ENCODE assay signal across 9 mouse cellular contexts in the genomic region with DNA sequence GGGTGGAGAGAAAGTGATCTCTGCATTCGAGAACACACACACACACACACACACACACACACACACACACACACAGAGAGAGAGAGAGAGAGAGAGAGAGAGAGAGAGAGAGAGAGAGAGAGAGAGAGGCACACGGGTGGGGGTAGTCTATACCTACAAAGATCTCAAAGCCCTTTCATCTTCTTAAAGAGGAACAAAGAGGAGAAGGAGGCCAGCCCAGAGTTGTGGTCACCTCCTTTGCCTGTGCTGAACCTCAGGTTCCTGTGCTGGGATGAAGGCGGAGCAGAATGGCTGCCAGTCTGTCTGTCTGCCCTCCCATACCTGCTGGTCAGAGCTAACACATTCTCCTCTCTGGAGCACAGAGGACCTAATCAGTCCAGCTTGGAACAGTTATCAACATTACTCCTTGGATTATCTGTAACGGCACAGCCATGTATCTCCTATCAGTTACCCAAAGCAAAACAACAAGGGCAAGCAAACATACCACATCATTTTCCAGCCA. TPM values are rescaled to one million over a fixed set of nuclear protein-coding genes. Genes with fewer than 3 reads are reported as not detected.
A peak's percentile ranks its signal among the peaks of the same experiment; 100 is the strongest.
DNase-seq lines count a peak whose midpoint lies in the region; ATAC-seq and TF ChIP-seq lines count a peak whose summit lies in the region.
"Had no signal": no experiment of that assay in that cellular context is flagged by ENCODE, and none has a peak within 500 bp of the region (broad histone marks: within the 10 kb centered on the region; RNA-seq: fewer than 3 reads in every experiment).

No protein-coding gene starts in this region.

- no peak for TF ChIP-seq CTCF in midbrain, postnatal 0 days (IDR thresholded peaks at IDR 0.05)
- TF ChIP-seq CTCF in left cerebral cortex, adult 2 months (IDR thresholded peaks at IDR 0.05), result no peak
- no peak for TF ChIP-seq CTCF in cerebellum, adult 2 months (IDR thresholded peaks at IDR 0.05; ENCODE audit: borderline replicate concordance, insufficient read depth, low read depth, low read length)

- TF ChIP-seq POLR2A in cerebellum, adult 2 months (IDR thresholded peaks at IDR 0.05; ENCODE audit: borderline replicate concordance, insufficient read depth, low read length), result no peak

- no peak for DNase-seq in heart, postnatal 4 days
- DNase-seq in c-Kit-positive CD71-negative TER-119-negative erythroid progenitor cells, embryonic 14.5 days (ENCODE audit: low read depth), result peak; percentile 28
- no peak for DNase-seq in midbrain, postnatal 0 days (ENCODE audit: low spot score)
- DNase-seq in left cerebral cortex, adult 2 months (ENCODE audit: extremely low spot score in 1 of 2, low spot score in 2 of 2), result no peak
- no peak for DNase-seq in right cerebral cortex, postnatal 14 days
- no peak for DNase-seq in cerebellum, adult 2 months

- no peaks in the 10 kb centered on the region for H3K9me3 ChIP-seq in heart, embryonic 12.5 days (replicated peaks)
- no peaks in the 10 kb centered on the region for H3K9me3 ChIP-seq in midbrain, postnatal 0 days (ENCODE audit: low read length)

- H3K36me3 ChIP-seq in heart, embryonic 12.5 days, result peaks cover 20% of the 10 kb centered on the region
- no peaks in the 10 kb centered on the region for H3K36me3 ChIP-seq in midbrain, postnatal 0 days (ENCODE audit: insufficient read depth, low read length)

- H3K4me1 ChIP-seq in heart, embryonic 12.5 days (replicated peaks), result peaks cover 50% of the 10 kb centered on the region
- H3K4me1 ChIP-seq in midbrain, postnatal 0 days (ENCODE audit: insufficient read depth, low read length), result no peaks in the 10 kb centered on the region
- H3K4me1 ChIP-seq in cerebellum, adult 2 months (ENCODE audit: control insufficient read depth, insufficient read depth, low read length), result no peaks in the 10 kb centered on the region

- peak overlapping the region; percentile 57 for H3K4me2 ChIP-seq in heart, embryonic 12.5 days
- H3K4me2 ChIP-seq in midbrain, postnatal 0 days (ENCODE audit: low read depth, low read length, poor library complexity, severe bottlenecking), result 0 out of 2 replicates have a peak overlapping the region, but pooled peaks have one; percentile 44

- H3K27me3 ChIP-seq in heart, embryonic 12.5 days (replicated peaks), result no peaks in the 10 kb centered on the region
- no peaks in the 10 kb centered on the region for H3K27me3 ChIP-seq in midbrain, postnatal 0 days (ENCODE audit: insufficient read depth, low read length)
- no peaks in the 10 kb centered on the region for H3K27me3 ChIP-seq in cerebellum, adult 2 months (ENCODE audit: control insufficient read depth, insufficient read depth, low read length)

- WGBS in heart, embryonic 12.5 days, result 42% methylated on average over 3 of the region's 4 CpGs
- WGBS in midbrain, postnatal 0 days, result 31% methylated on average over 4 of the region's 4 CpGs
- 69% methylated on average over 3 of the region's 4 CpGs for WGBS in cerebellum, adult 2 months

- intact Hi-C loops in left cerebral cortex, adult 2 months (cut with DNase I), result no loop called here

- peak overlapping the region; percentile 56 for H3K9ac ChIP-seq in heart, embryonic 12.5 days
- H3K9ac ChIP-seq in midbrain, postnatal 0 days (replicated peaks; ENCODE audit: low read length, poor library complexity, severe bottlenecking), result 0 out of 2 replicates have a peak overlapping the region, but pooled peaks have one; percentile 51

- H3K27ac ChIP-seq in heart, embryonic 12.5 days (ENCODE audit: poor library complexity, severe bottlenecking), result peak overlapping the region; percentile 69
- H3K27ac ChIP-seq in midbrain, postnatal 0 days (ENCODE audit: low read depth, low read length), result no peak overlapping the region
- no peak overlapping the region for H3K27ac ChIP-seq in left cerebral cortex, adult 2 months
- no peak overlapping the region for H3K27ac ChIP-seq in cerebellum, adult 2 months (ENCODE audit: insufficient read depth, low read length)

- ATAC-seq in heart, embryonic 12.5 days (ENCODE audit: insufficient number of reproducible peaks, low FRiP score), result no peak
- ATAC-seq in inflammation-experienced regulatory T-cells, adult 6 months, result peak; percentile 83
- no peak for ATAC-seq in midbrain, postnatal 0 days (ENCODE audit: low FRiP score)

- H3K4me3 ChIP-seq in heart, embryonic 12.5 days, result 0 out of 2 replicates have a peak overlapping the region, but pooled peaks have one; percentile 20
- no peak overlapping the region for H3K4me3 ChIP-seq in midbrain, postnatal 0 days (ENCODE audit: low read depth, low read length)
- no peak overlapping the region for H3K4me3 ChIP-seq in left cerebral cortex, adult 2 months
- no peak overlapping the region for H3K4me3 ChIP-seq in cerebellum, adult 2 months (replicated peaks; ENCODE audit: insufficient read depth, low read depth, low read length)

RNA-seq across cellular contexts. Expression of a gene that starts 8.9 kb away (rescaled TPM):
- polyA plus RNA-seq in heart, embryonic 12.5 days (2016; fragmentation: Nextera tagmentation; extraction: Ambion mirVana), result 0.10 and 0.19 TPM in 2 replicates
- total RNA-seq in heart, postnatal 4 days (2021), result not detected
- under 1 TPM; 0.34 to 0.48 (median 0.38) TPM for polyA plus RNA-seq in inflammation-experienced regulatory T-cells, adult 6 months (2017; shearing (Covaris generic))
- 0.66 and 4.2 TPM in 2 replicates for total RNA-seq in midbrain, postnatal 0 days (2014; rRNA removed)
- 0.82 and 2.6 TPM in 2 replicates for polyA plus RNA-seq in midbrain, postnatal 0 days (2015; fragmentation: Nextera tagmentation; extraction: Ambion mirVana)
- total RNA-seq in left cerebral cortex, adult 2 months (2021), result under 1 TPM; 0.30 to 0.66 TPM
- polyA plus RNA-seq in cerebellum, adult 2 months (2012; rRNA removed), result 0.86 and 1.00 TPM in 2 replicates

RNA-seq across cellular contexts. Expression of a gene that starts 8.9 kb away (rescaled TPM):
- 24.4 and 25.5 TPM in 2 replicates for polyA plus RNA-seq in heart, embryonic 12.5 days (2016; fragmentation: Nextera tagmentation; extraction: Ambion mirVana)
- total RNA-seq in heart, postnatal 4 days (2021), result 10 to 100 TPM; 21.6 TPM
- 10 to 100 TPM in 1 of 3 experiments, 1 to 10 TPM in 2; 7.8 to 10.4 (median 8.0) TPM for polyA plus RNA-seq in inflammation-experienced regulatory T-cells, adult 6 months (2017; shearing (Covaris generic))
- 2.7 and 3.5 TPM in 2 replicates for total RNA-seq in midbrain, postnatal 0 days (2014; rRNA removed)
- polyA plus RNA-seq in midbrain, postnatal 0 days (2015; fragmentation: Nextera tagmentation; extraction: Ambion mirVana), result 1.4 and 1.5 TPM in 2 replicates
- 1 to 10 TPM in 1 of 2 experiments, under 1 TPM in 1; 0.95 to 1.5 TPM for total RNA-seq in left cerebral cortex, adult 2 months (2021)
- polyA plus RNA-seq in cerebellum, adult 2 months (2012; rRNA removed), result 0.52 and 0.57 TPM in 2 replicates

RNA-seq across cellular contexts. Expression of a gene that starts 27.3 kb away (rescaled TPM):
- polyA plus RNA-seq in heart, embryonic 12.5 days (2016; fragmentation: Nextera tagmentation; extraction: Ambion mirVana), result not detected in 2 replicates
- total RNA-seq in heart, postnatal 4 days (2021), result 1 to 10 TPM; 2.2 to 2.3 TPM
- not detected for polyA plus RNA-seq in inflammation-experienced regulatory T-cells, adult 6 months (2017; shearing (Covaris generic))
- total RNA-seq in midbrain, postnatal 0 days (2014; rRNA removed), result 0.38 and 1.2 TPM in 2 replicates
- 0.54 and 0.91 TPM in 2 replicates for polyA plus RNA-seq in midbrain, postnatal 0 days (2015; fragmentation: Nextera tagmentation; extraction: Ambion mirVana)
- under 1 TPM; 0.27 to 0.30 TPM for total RNA-seq in left cerebral cortex, adult 2 months (2021)
- polyA plus RNA-seq in cerebellum, adult 2 months (2012; rRNA removed), result 0.07 and 0.10 TPM in 2 replicates
- polyA plus RNA-seq: C2C12 had no signal

RNA-seq across cellular contexts. Expression of a gene that starts 44.8 kb away (rescaled TPM):
- polyA plus RNA-seq in heart, embryonic 12.5 days (2016; fragmentation: Nextera tagmentation; extraction: Ambion mirVana), result 0.76 and 1.3 TPM in 2 replicates
- 1 to 10 TPM; 1.5 to 1.8 TPM for total RNA-seq in heart, postnatal 4 days (2021)
- 1 to 10 TPM in 2 of 3 experiments, under 1 TPM in 1; 0.34 to 1.2 (median 1.1) TPM for polyA plus RNA-seq in inflammation-experienced regulatory T-cells, adult 6 months (2017; shearing (Covaris generic))
- 0.16 and 0.66 TPM in 2 replicates for total RNA-seq in midbrain, postnatal 0 days (2014; rRNA removed)
- 1.1 TPM in 2 replicates for polyA plus RNA-seq in midbrain, postnatal 0 days (2015; fragmentation: Nextera tagmentation; extraction: Ambion mirVana)
- total RNA-seq in left cerebral cortex, adult 2 months (2021), result 1 to 10 TPM; 1.4 to 2.2 TPM
- polyA plus RNA-seq in cerebellum, adult 2 months (2012; rRNA removed), result 2.5 and 2.9 TPM in 2 replicates

RNA-seq across cellular contexts. Expression of a gene that starts 55.4 kb away (rescaled TPM):
- polyA plus RNA-seq in heart, embryonic 12.5 days (2016; fragmentation: Nextera tagmentation; extraction: Ambion mirVana), result 81.4 and 84.0 TPM in 2 replicates
- total RNA-seq in heart, postnatal 4 days (2021), result 10 to 100 TPM; 68.9 to 69.7 TPM
- polyA plus RNA-seq in inflammation-experienced regulatory T-cells, adult 6 months (2017; shearing (Covaris generic)), result 10 to 100 TPM; 17.8 to 26.4 (median 19.5) TPM
- total RNA-seq in midbrain, postnatal 0 days (2014; rRNA removed), result 95.4 and 142 TPM in 2 replicates
- 148 and 152 TPM in 2 replicates for polyA plus RNA-seq in midbrain, postnatal 0 days (2015; fragmentation: Nextera tagmentation; extraction: Ambion mirVana)
- 10 to 100 TPM; 44.1 to 45.2 TPM for total RNA-seq in left cerebral cortex, adult 2 months (2021)
- 40.5 and 42.1 TPM in 2 replicates for polyA plus RNA-seq in cerebellum, adult 2 months (2012; rRNA removed)
